Mouse (Mus musculus): Measurements from ENCODE around the gene Nlgn3. TPM values are rescaled to one million over a fixed set of nuclear protein-coding genes. Genes with fewer than 3 reads are reported as not detected.

The Nlgn3 gene
- polyA plus RNA-seq, 1 experiment from 2014 or later: 24.2 TPM

GRCm38 (mm10) chrX:101289037-101289436 is 9.9 kb upstream of the Nlgn3 start:
- Histone ChIP-seq H3K4me3 (ENCODE audit: low read depth, low read length) (no peak overlapping the region), H3K27me3 (ENCODE audit: control insufficient read depth, insufficient read depth, low read length) (no peaks in the 10 kb centered on the region; the same call in 1 of the 2 replicates), H3K9ac (ENCODE audit: low read length) (no peak overlapping the region), H3K36me3 (ENCODE audit: control insufficient read depth, insufficient read depth, low read length) (no peaks in the 10 kb centered on the region; the same call in 1 of the 2 replicates), H3K4me2 (no peak overlapping the region), H3K27ac (ENCODE audit: low read depth, low read length) (no peak overlapping the region), H3K4me1 (ENCODE audit: control insufficient read depth, insufficient read depth, low read length) (no peaks in the 10 kb centered on the region), H3K9me3 (ENCODE audit: control insufficient read depth, low read length) (no peaks in the 10 kb centered on the region)
- DNase-seq (ENCODE audit: low spot score, missing footprints) (no peak), ATAC-seq (ENCODE audit: low FRiP score) (no peak)
- WGBS: 87% methylated on average over 7 of the region's 7 CpGs

- H3K27ac ChIP-seq (ENCODE audit: low read depth, low read length): no peak overlapping the region
- H3K4me3 ChIP-seq (ENCODE audit: low read depth, low read length): no peak overlapping the region
- no peak overlapping the region for H3K9ac ChIP-seq (ENCODE audit: low read length)
- no peaks in the 10 kb centered on the region for H3K4me1 ChIP-seq (ENCODE audit: control insufficient read depth, insufficient read depth, low read length)
- no peaks in the 10 kb centered on the region for H3K9me3 ChIP-seq (ENCODE audit: control insufficient read depth, low read length)
- no peaks in the 10 kb centered on the region; the same call in 1 of the 2 replicates for H3K36me3 ChIP-seq (ENCODE audit: control insufficient read depth, insufficient read depth, low read length)
- no peak for DNase-seq (ENCODE audit: low spot score, missing footprints)
- WGBS: 90% methylated on average over 10 of the region's 10 CpGs
- H3K4me2 ChIP-seq: no peak overlapping the region
- H3K27me3 ChIP-seq (ENCODE audit: control insufficient read depth, insufficient read depth, low read length): no peaks in the 10 kb centered on the region; the same call in 1 of the 2 replicates
- ATAC-seq (ENCODE audit: low FRiP score): no peak
Observed at GRCm38 (mm10) chrX:101290111-101290510, 8.9 kb upstream of the Nlgn3 start.

- peaks cover 20% of the 10 kb centered on the region for H3K4me1 ChIP-seq (ENCODE audit: control insufficient read depth, insufficient read depth, low read length)
- WGBS: 38% methylated on average over 6 of the region's 13 CpGs
Observed at GRCm38 (mm10) chrX:101299473-101300426, 782 bp downstream of the Nlgn3 start.

GRCm38 (mm10) chrX:101300427-101301030 is 1.6 kb downstream of the Nlgn3 start:
- Histone ChIP-seq H3K9me3 (ENCODE audit: control insufficient read depth, low read length) (no peaks in the 10 kb centered on the region), H3K4me3 (ENCODE audit: low read depth, low read length) (peak overlapping the region; percentile 38), H3K36me3 (ENCODE audit: control insufficient read depth, insufficient read depth, low read length) (no peaks in the 10 kb centered on the region), H3K9ac (ENCODE audit: low read length) (peak overlapping the region; percentile 48), H3K4me1 (ENCODE audit: control insufficient read depth, insufficient read depth, low read length) (peaks cover 20% of the 10 kb centered on the region), H3K27me3 (ENCODE audit: control insufficient read depth, insufficient read depth, low read length) (0 out of 2 replicates have a peak, but pooled peaks cover 4% of the 10 kb centered on the region), H3K4me2 (peak overlapping the region; percentile 47), H3K27ac (ENCODE audit: low read depth, low read length) (peak overlapping the region; percentile 25; the same call in 1 of the 2 replicates)
- 25% methylated on average over 12 of the region's 13 CpGs for WGBS
- peak; percentile 66 for ATAC-seq (ENCODE audit: low FRiP score)
- DNase-seq (ENCODE audit: low spot score, missing footprints): peak; percentile 88

More at GRCm38 (mm10) chrX:101299473-101300426, 782 bp downstream of the Nlgn3 start:
- Histone ChIP-seq H3K27me3 (ENCODE audit: control insufficient read depth, insufficient read depth, low read length) (0 out of 2 replicates have a peak, but pooled peaks cover 4% of the 10 kb centered on the region), H3K9ac (ENCODE audit: low read length) (peak overlapping the region; percentile 61), H3K27ac (ENCODE audit: low read depth, low read length) (peak overlapping the region; percentile 35; the same call in 1 of the 2 replicates), H3K4me3 (ENCODE audit: low read depth, low read length) (peak overlapping the region; percentile 38), H3K9me3 (ENCODE audit: control insufficient read depth, low read length) (no peaks in the 10 kb centered on the region), H3K36me3 (ENCODE audit: control insufficient read depth, insufficient read depth, low read length) (no peaks in the 10 kb centered on the region), H3K4me2 (peak overlapping the region; percentile 47)
- DNase-seq (ENCODE audit: low spot score, missing footprints) (peak; percentile 91), ATAC-seq (ENCODE audit: low FRiP score) (peak; percentile 83)

- Histone ChIP-seq H3K27ac (ENCODE audit: low read depth, low read length) (no peak overlapping the region), H3K9ac (ENCODE audit: low read length) (no peak overlapping the region), H3K36me3 (ENCODE audit: control insufficient read depth, insufficient read depth, low read length) (no peaks in the 10 kb centered on the region), H3K4me2 (peak overlapping the region; percentile 47), H3K4me1 (ENCODE audit: control insufficient read depth, insufficient read depth, low read length) (peaks cover 20% of the 10 kb centered on the region), H3K9me3 (ENCODE audit: control insufficient read depth, low read length) (no peaks in the 10 kb centered on the region), H3K4me3 (ENCODE audit: low read depth, low read length) (no peak overlapping the region), H3K27me3 (ENCODE audit: control insufficient read depth, insufficient read depth, low read length) (0 out of 2 replicates have a peak, but pooled peaks cover 4% of the 10 kb centered on the region)
- 69% methylated on average over 9 of the region's 9 CpGs for WGBS
- DNase-seq (ENCODE audit: low spot score, missing footprints): no peak
- no peak for ATAC-seq (ENCODE audit: low FRiP score)
Observed at GRCm38 (mm10) chrX:101301654-101302053, 2.7 kb downstream of the Nlgn3 start.

GRCm38 (mm10) chrX:101304646-101305045 is 5.7 kb downstream of the Nlgn3 start:
- no peak overlapping the region for H3K9ac ChIP-seq (ENCODE audit: low read length)
- no peaks in the 10 kb centered on the region for H3K9me3 ChIP-seq (ENCODE audit: control insufficient read depth, low read length)
- 0 out of 2 replicates have a peak, but pooled peaks cover 4% of the 10 kb centered on the region for H3K27me3 ChIP-seq (ENCODE audit: control insufficient read depth, insufficient read depth, low read length)
- no peak overlapping the region for H3K27ac ChIP-seq (ENCODE audit: low read depth, low read length)
- WGBS: 29% methylated on average over 2 of the region's 2 CpGs
- H3K4me1 ChIP-seq (ENCODE audit: control insufficient read depth, insufficient read depth, low read length): peaks cover 20% of the 10 kb centered on the region
- H3K36me3 ChIP-seq (ENCODE audit: control insufficient read depth, insufficient read depth, low read length): no peaks in the 10 kb centered on the region
- ATAC-seq (ENCODE audit: low FRiP score) (no peak), DNase-seq (ENCODE audit: low spot score, missing footprints) (no peak)
- no peak overlapping the region for H3K4me2 ChIP-seq
- no peak overlapping the region for H3K4me3 ChIP-seq (ENCODE audit: low read depth, low read length)

- no peaks in the 10 kb centered on the region; the same call in 1 of the 2 replicates for H3K27me3 ChIP-seq (ENCODE audit: control insufficient read depth, insufficient read depth, low read length)
- 93% methylated on average over 5 of the region's 5 CpGs for WGBS
- H3K4me1 ChIP-seq (ENCODE audit: control insufficient read depth, insufficient read depth, low read length): peaks cover 5% of the 10 kb centered on the region
- H3K9me3 ChIP-seq (ENCODE audit: control insufficient read depth, low read length): no peaks in the 10 kb centered on the region
- ATAC-seq (ENCODE audit: low FRiP score) (no peak), DNase-seq (ENCODE audit: low spot score, missing footprints) (no peak)
- no peak overlapping the region for H3K9ac ChIP-seq (ENCODE audit: low read length)
- no peak overlapping the region for H3K4me2 ChIP-seq
- no peaks in the 10 kb centered on the region for H3K36me3 ChIP-seq (ENCODE audit: control insufficient read depth, insufficient read depth, low read length)
- no peak overlapping the region for H3K27ac ChIP-seq (ENCODE audit: low read depth, low read length)
- no peak overlapping the region for H3K4me3 ChIP-seq (ENCODE audit: low read depth, low read length)
Observed at GRCm38 (mm10) chrX:101309299-101309698, 10.3 kb downstream of the Nlgn3 start.

GRCm38 (mm10) chrX:101313625-101314359 is 14.8 kb downstream of the Nlgn3 start:
- Histone ChIP-seq H3K4me2 (no peak overlapping the region), H3K27ac (ENCODE audit: low read depth, low read length) (no peak overlapping the region), H3K4me3 (ENCODE audit: low read depth, low read length) (no peak overlapping the region), H3K9ac (ENCODE audit: low read length) (no peak overlapping the region), H3K36me3 (ENCODE audit: control insufficient read depth, insufficient read depth, low read length) (no peaks in the 10 kb centered on the region), H3K27me3 (ENCODE audit: control insufficient read depth, insufficient read depth, low read length) (no peaks in the 10 kb centered on the region; the same call in 1 of the 2 replicates), H3K4me1 (ENCODE audit: control insufficient read depth, insufficient read depth, low read length) (peaks cover 5% of the 10 kb centered on the region), H3K9me3 (ENCODE audit: control insufficient read depth, low read length) (no peaks in the 10 kb centered on the region)
- ATAC-seq (ENCODE audit: low FRiP score): peak; percentile 70
- DNase-seq (ENCODE audit: low spot score, missing footprints): peak; percentile 90
- 32% methylated on average over 6 of the region's 6 CpGs for WGBS
